In genomic region chr8:119195695-119196094, GRCm38 (mm10) we compare ENCODE assay signal across 8 mouse cellular contexts.
DNase-seq lines count a peak whose midpoint lies in the region; ATAC-seq and TF ChIP-seq lines count a peak whose summit lies in the region.

No protein-coding gene starts in this region.

- no peak overlapping the region for H3K4me2 ChIP-seq in forebrain, embryonic 16.5 days (ENCODE audit: low read length)

- no peaks in the 10 kb centered on the region for H3K4me1 ChIP-seq in ES-Bruce4 (ENCODE audit: control insufficient read depth, insufficient read depth, low read length)
- peaks cover 8% of the 10 kb centered on the region for H3K4me1 ChIP-seq in forebrain, embryonic 16.5 days (replicated peaks; ENCODE audit: control insufficient read depth, insufficient read depth, low read length)

- H3K4me3 ChIP-seq in ES-Bruce4 (ENCODE audit: low read depth, low read length), result no peak overlapping the region
- H3K4me3 ChIP-seq in forebrain, embryonic 16.5 days (replicated peaks; ENCODE audit: low read length), result no peak overlapping the region

- H3K9ac ChIP-seq in ES-Bruce4 (ENCODE audit: low read depth, poor library complexity, severe bottlenecking), result no peak overlapping the region
- H3K9ac ChIP-seq in forebrain, embryonic 16.5 days (replicated peaks; ENCODE audit: low read depth, low read length), result no peak overlapping the region

- DNase-seq in kidney, postnatal 10 days, result peak; percentile 30
- DNase-seq in kidney, adult 11 months, result no peak
- peak; percentile 26 for DNase-seq in adipocyte (ENCODE audit: low spot score)
- peak; percentile 16 for DNase-seq in embryo, embryonic 11.5 days (ENCODE audit: low read depth, low spot score)
- peak; percentile 45 for DNase-seq in lung, postnatal 14 days
- DNase-seq in kidney, postnatal 14 days, result no peak

- ATAC-seq in forebrain, embryonic 16.5 days, result no peak

- 62% methylated on average over 8 of the region's 8 CpGs for WGBS in forebrain, embryonic 16.5 days

- no peaks in the 10 kb centered on the region for H3K36me3 ChIP-seq in ES-Bruce4 (ENCODE audit: control insufficient read depth, insufficient read depth, low read length, poor library complexity, severe bottlenecking)
- H3K36me3 ChIP-seq in forebrain, embryonic 16.5 days (ENCODE audit: control insufficient read depth, insufficient read depth), result no peaks in the 10 kb centered on the region

- no peak for TF ChIP-seq POLR2A in ES-Bruce4 (IDR thresholded peaks at IDR 0.05; ENCODE audit: insufficient read depth, low read length)

- no peaks in the 10 kb centered on the region for H3K9me3 ChIP-seq in ES-Bruce4 (replicated peaks; ENCODE audit: control insufficient read depth, insufficient read depth, low read length, poor library complexity, severe bottlenecking)
- no peaks in the 10 kb centered on the region for H3K9me3 ChIP-seq in forebrain, embryonic 16.5 days (ENCODE audit: control insufficient read depth, low read length)

- no peaks in the 10 kb centered on the region for H3K27me3 ChIP-seq in ES-Bruce4 (ENCODE audit: control insufficient read depth, insufficient read depth, low read length, poor library complexity, severe bottlenecking)
- no peaks in the 10 kb centered on the region for H3K27me3 ChIP-seq in forebrain, embryonic 16.5 days (replicated peaks; ENCODE audit: control insufficient read depth, insufficient read depth, low read length)

- TF ChIP-seq CTCF in ES-Bruce4 (IDR thresholded peaks at IDR 0.05; ENCODE audit: low read depth, low read length), result peak; percentile 66

- H3K27ac ChIP-seq in ES-Bruce4 (ENCODE audit: insufficient read depth, low read length), result no peak overlapping the region
- no peak overlapping the region for H3K27ac ChIP-seq in forebrain, embryonic 16.5 days (ENCODE audit: low read length)

- TF ChIP-seq EP300 in ES-Bruce4 (IDR thresholded peaks at IDR 0.05; ENCODE audit: insufficient read depth, low read depth, low read length), result no peak

Comparison
In these comparisons a context has a peak if more than half of its experiments do, and no peak if none do; other contexts are left out.
1. DNase-seq: peak in kidney, postnatal 10 days (single experiment), adipocyte (single experiment), embryo, embryonic 11.5 days (single experiment) and lung, postnatal 14 days (single experiment); none in kidney, adult 11 months (single experiment) and kidney, postnatal 14 days (single experiment).